Mouse (Mus musculus): ENCODE data around the gene Cox8c. TPM values are rescaled to one million over a fixed set of nuclear protein-coding genes. Genes with fewer than 3 reads are reported as not detected.

The Cox8c gene
- polyA plus RNA-seq, 1 experiment, result not detected

GRCm38 (mm10) chr12:102930789-102931188 lies 31.7 kb downstream of the Cox8c start:
- no peaks in the 10 kb centered on the region for H3K36me3 ChIP-seq (ENCODE audit: control insufficient read depth, insufficient read depth, low read length)
- no peaks in the 10 kb centered on the region for H3K27me3 ChIP-seq (ENCODE audit: control insufficient read depth, insufficient read depth, low read length)
- 87% methylated on average over 7 of the region's 7 CpGs for WGBS
- no peak overlapping the region for H3K27ac ChIP-seq (ENCODE audit: insufficient read depth, low read depth, low read length)
- H3K4me1 ChIP-seq (ENCODE audit: control insufficient read depth, insufficient read depth, insufficient read length, low read length), result peaks cover 2% of the 10 kb centered on the region; the same call in 1 of the 2 replicates
- no peak overlapping the region for H3K4me3 ChIP-seq (ENCODE audit: low read depth, low read length)
- TF ChIP-seq CTCF (IDR thresholded peaks at IDR 0.05; ENCODE audit: extremely low read depth, insufficient read length, insufficient replicate concordance, low read depth, low read length), result no peak
- TF ChIP-seq POLR2A (IDR thresholded peaks at IDR 0.05; ENCODE audit: low read depth, low read length), result no peak

- WGBS, result 3% methylated on average over 1 of the region's 1 CpGs
- no peak overlapping the region for H3K4me3 ChIP-seq (ENCODE audit: low read depth, low read length)
- TF ChIP-seq POLR2A (IDR thresholded peaks at IDR 0.05; ENCODE audit: low read depth, low read length) (no peak), CTCF (IDR thresholded peaks at IDR 0.05; ENCODE audit: extremely low read depth, insufficient read length, insufficient replicate concordance, low read depth, low read length) (no peak)
- no peaks in the 10 kb centered on the region for H3K36me3 ChIP-seq (ENCODE audit: control insufficient read depth, insufficient read depth, low read length)
- no peaks in the 10 kb centered on the region for H3K27me3 ChIP-seq (ENCODE audit: control insufficient read depth, insufficient read depth, low read length)
- H3K27ac ChIP-seq (ENCODE audit: insufficient read depth, low read depth, low read length), result no peak overlapping the region
- H3K4me1 ChIP-seq (ENCODE audit: control insufficient read depth, insufficient read depth, insufficient read length, low read length), result no peaks in the 10 kb centered on the region
Measured at GRCm38 (mm10) chr12:102935892-102936291, 36.8 kb downstream of the Cox8c start.

- no peak overlapping the region for H3K4me3 ChIP-seq (ENCODE audit: low read depth, low read length)
- TF ChIP-seq POLR2A (IDR thresholded peaks at IDR 0.05; ENCODE audit: low read depth, low read length) (no peak), CTCF (IDR thresholded peaks at IDR 0.05; ENCODE audit: extremely low read depth, insufficient read length, insufficient replicate concordance, low read depth, low read length) (no peak)
- no peaks in the 10 kb centered on the region for H3K36me3 ChIP-seq (ENCODE audit: control insufficient read depth, insufficient read depth, low read length)
- H3K27me3 ChIP-seq (ENCODE audit: control insufficient read depth, insufficient read depth, low read length), result peaks cover 22% of the 10 kb centered on the region
- 86% methylated on average over 1 of the region's 1 CpGs for WGBS
- no peak overlapping the region for H3K27ac ChIP-seq (ENCODE audit: insufficient read depth, low read depth, low read length)
- H3K4me1 ChIP-seq (ENCODE audit: control insufficient read depth, insufficient read depth, insufficient read length, low read length), result peaks cover 5% of the 10 kb centered on the region; the same call in 1 of the 2 replicates
Measured at GRCm38 (mm10) chr12:102945571-102945970, 46.5 kb downstream of the Cox8c start.

GRCm38 (mm10) chr12:102947826-102948225 lies 48.7 kb downstream of the Cox8c start:
- peaks cover 22% of the 10 kb centered on the region for H3K27me3 ChIP-seq (ENCODE audit: control insufficient read depth, insufficient read depth, low read length)
- no peaks in the 10 kb centered on the region for H3K36me3 ChIP-seq (ENCODE audit: control insufficient read depth, insufficient read depth, low read length)
- no peak overlapping the region for H3K4me3 ChIP-seq (ENCODE audit: low read depth, low read length)
- H3K4me1 ChIP-seq (ENCODE audit: control insufficient read depth, insufficient read depth, insufficient read length, low read length), result peaks cover 5% of the 10 kb centered on the region; the same call in 1 of the 2 replicates
- 21% methylated on average over 10 of the region's 10 CpGs for WGBS
- no peak overlapping the region for H3K27ac ChIP-seq (ENCODE audit: insufficient read depth, low read depth, low read length)
- TF ChIP-seq POLR2A (IDR thresholded peaks at IDR 0.05; ENCODE audit: low read depth, low read length) (no peak), CTCF (IDR thresholded peaks at IDR 0.05; ENCODE audit: extremely low read depth, insufficient read length, insufficient replicate concordance, low read depth, low read length) (no peak)

GRCm38 (mm10) chr12:102948778-102949394 lies 49.8 kb downstream of the Cox8c start, which contains the start of gene Unc79:
TSS of gene Unc79 (plus strand) at chr12:102948859.
- Histone ChIP-seq H3K27ac (ENCODE audit: insufficient read depth, low read depth, low read length) (no peak within 1 kb of the TSS), H3K4me3 (ENCODE audit: low read depth, low read length) (peak within 1 kb of the TSS; percentile 51)
- WGBS, result 1% methylated on average over 48 of the region's 48 CpGs

GRCm38 (mm10) chr12:102949395-102950208 lies 50.5 kb downstream of the Cox8c start:
- under 1% methylated on average over 42 of the region's 42 CpGs for WGBS
- TF ChIP-seq POLR2A (IDR thresholded peaks at IDR 0.05; ENCODE audit: low read depth, low read length), result no peak
- TF ChIP-seq CTCF (IDR thresholded peaks at IDR 0.05; ENCODE audit: extremely low read depth, insufficient read length, insufficient replicate concordance, low read depth, low read length), result no peak
- H3K4me1 ChIP-seq (ENCODE audit: control insufficient read depth, insufficient read depth, insufficient read length, low read length), result peaks cover 5% of the 10 kb centered on the region; the same call in 1 of the 2 replicates
- H3K4me3 ChIP-seq (ENCODE audit: low read depth, low read length), result peak overlapping the region; percentile 51
- H3K27ac ChIP-seq (ENCODE audit: insufficient read depth, low read depth, low read length), result no peak overlapping the region
- no peaks in the 10 kb centered on the region for H3K36me3 ChIP-seq (ENCODE audit: control insufficient read depth, insufficient read depth, low read length)
- peaks cover 22% of the 10 kb centered on the region for H3K27me3 ChIP-seq (ENCODE audit: control insufficient read depth, insufficient read depth, low read length)

More at GRCm38 (mm10) chr12:102948778-102949394, 49.8 kb downstream of the Cox8c start, which contains the start of gene Unc79:
- H3K4me1 ChIP-seq (ENCODE audit: control insufficient read depth, insufficient read depth, insufficient read length, low read length), result peaks cover 5% of the 10 kb centered on the region; the same call in 1 of the 2 replicates
- no peaks in the 10 kb centered on the region for H3K36me3 ChIP-seq (ENCODE audit: control insufficient read depth, insufficient read depth, low read length)
- TF ChIP-seq CTCF (IDR thresholded peaks at IDR 0.05; ENCODE audit: extremely low read depth, insufficient read length, insufficient replicate concordance, low read depth, low read length) (no peak), POLR2A (IDR thresholded peaks at IDR 0.05; ENCODE audit: low read depth, low read length) (no peak)
- peaks cover 22% of the 10 kb centered on the region for H3K27me3 ChIP-seq (ENCODE audit: control insufficient read depth, insufficient read depth, low read length)

Other genes with a start within 250 kb of the Cox8c start
- 104 and 324 TPM in 2 replicates for gene Itpk1, start 194.4 kb upstream of the Cox8c start, polyA plus RNA-seq (2012; rRNA removed)
- gene Moap1, start 155.7 kb upstream of the Cox8c start, polyA plus RNA-seq (2012; rRNA removed), result 0.30 and 0.74 TPM in 2 replicates
- gene Tmem251, start 155.6 kb upstream of the Cox8c start, polyA plus RNA-seq (2012; rRNA removed), result 1.7 and 2.4 TPM in 2 replicates
- gene Gm28051, start 141.6 kb upstream of the Cox8c start, polyA plus RNA-seq (2012; rRNA removed), result not detected in 2 replicates
- 3.4 and 11.2 TPM in 2 replicates for gene Gon7, start 141.5 kb upstream of the Cox8c start, polyA plus RNA-seq (2012; rRNA removed)
- gene Ubr7, start 141.3 kb upstream of the Cox8c start, polyA plus RNA-seq (2012; rRNA removed), result 2.7 and 4.5 TPM in 2 replicates
- gene Gm20604, start 140.6 kb upstream of the Cox8c start, polyA plus RNA-seq (2012; rRNA removed), result 0.47 and 0.84 TPM in 2 replicates
- gene Btbd7, start 20.8 kb upstream of the Cox8c start, polyA plus RNA-seq (2012; rRNA removed), result 5.5 and 11.5 TPM in 2 replicates
- 0.23 and 0.33 TPM in 2 replicates for gene Unc79, start 49.5 kb downstream of the Cox8c start, polyA plus RNA-seq (2012; rRNA removed)

All from small intestine, adult 2 months (tissue).